Mouse (Mus musculus): ENCODE results near the gene Mcoln1.

DNA sequence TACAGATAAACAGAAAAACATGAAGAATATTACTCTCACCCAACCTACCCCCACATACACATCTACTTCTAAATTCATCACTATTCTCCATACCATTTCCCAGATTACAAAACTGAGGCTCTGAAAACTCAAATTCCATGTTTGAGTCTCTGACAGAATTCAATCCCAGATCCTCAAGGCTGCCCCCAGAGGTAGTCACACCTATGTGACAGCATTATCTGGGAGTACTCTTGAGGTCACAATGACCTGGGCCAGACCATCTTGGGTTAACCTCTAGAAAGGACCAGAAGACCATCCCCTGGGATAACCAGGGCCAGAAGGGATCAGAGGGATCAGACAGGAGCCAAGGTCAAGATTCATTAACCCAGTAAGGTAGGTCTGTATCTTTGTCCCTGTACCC lies 29.7 kb upstream of the Mcoln1 start, which contains the start of gene Tex45:
- no peak for TF ChIP-seq POLR2A (IDR thresholded peaks at IDR 0.05; ENCODE audit: low read depth, low read length)
- TF ChIP-seq CTCF (IDR thresholded peaks at IDR 0.05; ENCODE audit: extremely low read depth, insufficient read depth, insufficient read length, insufficient replicate concordance) = no peak

Measured in spleen, adult 2 months (tissue).